12 mouse cellular contexts compared by ENCODE assay signal in genomic region chr10:14482483-14482882, GRCm38 (mm10).
DNase-seq lines count a peak whose midpoint lies in the region; ATAC-seq and TF ChIP-seq lines count a peak whose summit lies in the region.
"Had no signal": no experiment of that assay in that cellular context is flagged by ENCODE, and none has a peak within 500 bp of the region (broad histone marks: within the 10 kb centered on the region; RNA-seq: fewer than 3 reads in every experiment).

No protein-coding gene starts in this region.

- no peak overlapping the region for H3K9ac ChIP-seq in forebrain, postnatal 0 days
- no peak overlapping the region for H3K9ac ChIP-seq in forebrain, embryonic 11.5 days (ENCODE audit: low read length)
- H3K9ac ChIP-seq: embryonic facial prominence, embryonic 15.5 days had no signal

- peak; percentile 26 for DNase-seq in forebrain, postnatal 0 days
- DNase-seq in forebrain, embryonic 11.5 days (ENCODE audit: low spot score), result no peak
- DNase-seq in embryonic facial prominence, embryonic 10.5 days (ENCODE audit: low spot score), result peak; percentile 9
- peak; percentile 23 to 37 for DNase-seq in layer of hippocampus, postnatal 36 days
- peak; percentile 30 for DNase-seq in right cerebral cortex, adult 18-20 months
- DNase-seq in MN1 (ENCODE audit: low spot score), result no peak
- no peak for DNase-seq in lung, adult 18-20 months

- no peak for TF ChIP-seq CTCF in forebrain, postnatal 0 days (IDR thresholded peaks at IDR 0.05; ENCODE audit: low read depth)

- peak; percentile 82 for ATAC-seq in forebrain, postnatal 0 days
- ATAC-seq in forebrain, embryonic 11.5 days (replicated peaks; ENCODE audit: low FRiP score), result no peak
- no peak for ATAC-seq in inflammation-experienced regulatory T-cells, adult 6 months
- ATAC-seq: activated CD4-positive, CD25-positive, alpha-beta regulatory T cell, adult 4 months had no signal

- WGBS in forebrain, postnatal 0 days, result 38% methylated on average over 5 of the region's 5 CpGs
- whole genome bisulfite sequencing in forebrain, embryonic 11.5 days, result 45% methylated on average over 5 of the region's 5 CpGs
- 24% methylated on average over 5 of the region's 5 CpGs for WGBS in embryonic facial prominence, embryonic 10.5 days

- H3K9me3 ChIP-seq in forebrain, postnatal 0 days (ENCODE audit: low read length), result no peaks in the 10 kb centered on the region
- no peaks in the 10 kb centered on the region for H3K9me3 ChIP-seq in forebrain, embryonic 11.5 days (ENCODE audit: control insufficient read depth, low read length)
- H3K9me3 ChIP-seq in embryonic facial prominence, embryonic 10.5 days, result no peaks in the 10 kb centered on the region
- H3K9me3 ChIP-seq: embryonic facial prominence, embryonic 15.5 days; limb, embryonic 10.5 days had no signal

- H3K36me3 ChIP-seq in forebrain, postnatal 0 days (ENCODE audit: insufficient read depth), result no peaks in the 10 kb centered on the region
- no peaks in the 10 kb centered on the region for H3K36me3 ChIP-seq in forebrain, embryonic 11.5 days (ENCODE audit: control insufficient read depth, insufficient read depth, low read length)
- no peaks in the 10 kb centered on the region for H3K36me3 ChIP-seq in embryonic facial prominence, embryonic 10.5 days (replicated peaks)
- H3K36me3 ChIP-seq: embryonic facial prominence, embryonic 15.5 days; limb, embryonic 10.5 days had no signal

- no peak overlapping the region for H3K4me3 ChIP-seq in forebrain, postnatal 0 days (ENCODE audit: low read depth, low read length)
- H3K4me3 ChIP-seq in forebrain, embryonic 11.5 days (ENCODE audit: low read depth, low read length), result no peak overlapping the region
- H3K4me3 ChIP-seq in embryonic facial prominence, embryonic 10.5 days, result no peak overlapping the region
- H3K4me3 ChIP-seq: embryonic facial prominence, embryonic 15.5 days; limb, embryonic 10.5 days had no signal

- no peak overlapping the region for H3K27ac ChIP-seq in forebrain, postnatal 0 days (ENCODE audit: low read depth, low read length)
- no peak overlapping the region for H3K27ac ChIP-seq in forebrain, embryonic 11.5 days (ENCODE audit: low read depth, low read length)
- no peak overlapping the region for H3K27ac ChIP-seq in embryonic facial prominence, embryonic 10.5 days (replicated peaks)
- H3K27ac ChIP-seq: embryonic facial prominence, embryonic 15.5 days; limb, embryonic 10.5 days; macrophage had no signal

- H3K27me3 ChIP-seq in forebrain, postnatal 0 days (ENCODE audit: insufficient read depth, low read length), result no peaks in the 10 kb centered on the region
- no peaks in the 10 kb centered on the region for H3K27me3 ChIP-seq in forebrain, embryonic 11.5 days (ENCODE audit: control insufficient read depth, insufficient read depth, low read length)
- H3K27me3 ChIP-seq in embryonic facial prominence, embryonic 10.5 days (replicated peaks; ENCODE audit: low read depth, poor library complexity, severe bottlenecking), result no peaks in the 10 kb centered on the region
- H3K27me3 ChIP-seq: embryonic facial prominence, embryonic 15.5 days had no signal

- H3K4me2 ChIP-seq in forebrain, postnatal 0 days (ENCODE audit: low read depth), result no peak overlapping the region
- H3K4me2 ChIP-seq in forebrain, embryonic 11.5 days (ENCODE audit: low read depth, low read length, severe bottlenecking), result no peak overlapping the region
- H3K4me2 ChIP-seq: embryonic facial prominence, embryonic 15.5 days had no signal

- H3K4me1 ChIP-seq in forebrain, postnatal 0 days (ENCODE audit: insufficient read depth), result no peaks in the 10 kb centered on the region
- no peaks in the 10 kb centered on the region for H3K4me1 ChIP-seq in forebrain, embryonic 11.5 days (replicated peaks; ENCODE audit: control insufficient read depth, insufficient read depth, low read length)
- no peaks in the 10 kb centered on the region for H3K4me1 ChIP-seq in embryonic facial prominence, embryonic 10.5 days
- H3K4me1 ChIP-seq: embryonic facial prominence, embryonic 15.5 days; limb, embryonic 10.5 days had no signal

Comparison
In these comparisons a context has a peak if more than half of its experiments do, and no peak if none do; other contexts are left out.
1. DNase-seq: peak in forebrain, postnatal 0 days (single experiment), embryonic facial prominence, embryonic 10.5 days (single experiment), layer of hippocampus, postnatal 36 days (2 of 2) and right cerebral cortex, adult 18-20 months (single experiment); none in forebrain, embryonic 11.5 days (single experiment), MN1 (single experiment) and lung, adult 18-20 months (0 of 2).